Mouse (Mus musculus): Measurements from ENCODE around the gene Prpf4. TPM values are rescaled to one million over a fixed set of nuclear protein-coding genes. Genes with fewer than 3 reads are reported as not detected.

Prpf4 gene
- polyA plus RNA-seq, 1 experiment from 2014 or later: 15.3 TPM

DNA sequence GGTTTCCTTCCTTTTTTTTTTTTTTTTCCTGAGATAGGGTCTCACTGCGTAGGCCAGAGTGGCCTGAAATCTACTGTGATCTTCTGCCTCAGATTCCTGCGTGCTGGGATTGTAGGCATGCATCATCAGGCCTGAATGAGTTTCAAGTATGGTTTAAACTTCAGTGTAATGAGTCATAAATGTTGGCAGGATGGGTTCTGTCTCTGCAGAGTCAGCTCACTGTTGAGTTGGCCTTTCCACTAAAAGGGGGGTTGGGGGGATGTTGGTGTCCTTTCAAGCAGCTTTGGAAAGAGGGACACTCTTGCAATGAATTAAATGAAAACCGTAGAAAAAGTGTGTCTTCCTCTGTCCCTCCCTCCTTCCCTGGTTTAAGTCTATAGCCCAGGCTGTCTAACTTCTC is 9.6 kb upstream of the Prpf4 start:
- no peak for ATAC-seq (ENCODE audit: low read depth)

DNA sequence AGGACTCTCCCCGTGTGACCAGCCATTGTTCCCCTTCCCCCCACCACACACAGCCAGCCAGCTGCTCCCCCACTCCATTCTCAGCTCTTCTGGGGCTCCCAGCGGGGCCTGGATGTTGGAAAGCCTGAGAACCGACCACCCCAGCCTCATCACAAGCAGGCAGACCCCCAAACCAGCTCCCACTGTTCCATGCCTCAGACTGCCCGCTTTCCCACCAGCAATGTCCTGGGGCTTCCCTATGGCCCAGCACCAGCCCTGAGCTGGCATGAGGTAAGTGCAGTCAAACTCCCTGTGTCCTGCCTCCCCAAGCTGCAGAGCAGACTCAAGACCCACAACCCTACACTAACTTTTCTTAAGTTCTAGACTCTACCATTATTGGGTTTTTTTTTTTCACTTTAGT is 2.5 kb upstream of the Prpf4 start:
- no peak overlapping the region for H3K27ac ChIP-seq (ENCODE audit: low read depth, low read length)
- H3K4me1 ChIP-seq (ENCODE audit: control insufficient read depth, insufficient read depth, low read length): peaks cover 18% of the 10 kb centered on the region; the same call in 1 of the 2 replicates
- H3K9ac ChIP-seq (replicated peaks; ENCODE audit: low read depth, low read length): no peak overlapping the region
- ATAC-seq (ENCODE audit: low read depth): no peak
- no peak overlapping the region; the same call in 1 of the 2 replicates for H3K4me2 ChIP-seq (ENCODE audit: low read depth, low read length)
- H3K4me3 ChIP-seq (ENCODE audit: low read depth, low read length): no peak overlapping the region
- H3K9me3 ChIP-seq (ENCODE audit: control insufficient read depth, low read length): no peaks in the 10 kb centered on the region
- no peaks in the 10 kb centered on the region for H3K27me3 ChIP-seq (ENCODE audit: control insufficient read depth, insufficient read depth, low read length)
- peaks cover 10% of the 10 kb centered on the region; the same call in 1 of the 2 replicates for H3K36me3 ChIP-seq (ENCODE audit: control insufficient read depth, insufficient read depth, low read length)
- 76% methylated on average over 4 of the region's 4 CpGs for WGBS

More for the DNA sequence above, 9.6 kb upstream of the Prpf4 start:
- Histone ChIP-seq H3K4me1 (ENCODE audit: control insufficient read depth, insufficient read depth, low read length) (no peaks in the 10 kb centered on the region), H3K36me3 (ENCODE audit: control insufficient read depth, insufficient read depth, low read length) (peaks cover 46% of the 10 kb centered on the region), H3K27me3 (ENCODE audit: control insufficient read depth, insufficient read depth, low read length) (no peaks in the 10 kb centered on the region), H3K4me3 (ENCODE audit: low read depth, low read length) (no peak overlapping the region), H3K4me2 (ENCODE audit: low read depth, low read length) (no peak overlapping the region), H3K9me3 (ENCODE audit: control insufficient read depth, low read length) (no peaks in the 10 kb centered on the region), H3K27ac (ENCODE audit: low read depth, low read length) (no peak overlapping the region), H3K9ac (replicated peaks; ENCODE audit: low read depth, low read length) (no peak overlapping the region)
- WGBS: 96% methylated on average over 3 of the region's 3 CpGs

DNA sequence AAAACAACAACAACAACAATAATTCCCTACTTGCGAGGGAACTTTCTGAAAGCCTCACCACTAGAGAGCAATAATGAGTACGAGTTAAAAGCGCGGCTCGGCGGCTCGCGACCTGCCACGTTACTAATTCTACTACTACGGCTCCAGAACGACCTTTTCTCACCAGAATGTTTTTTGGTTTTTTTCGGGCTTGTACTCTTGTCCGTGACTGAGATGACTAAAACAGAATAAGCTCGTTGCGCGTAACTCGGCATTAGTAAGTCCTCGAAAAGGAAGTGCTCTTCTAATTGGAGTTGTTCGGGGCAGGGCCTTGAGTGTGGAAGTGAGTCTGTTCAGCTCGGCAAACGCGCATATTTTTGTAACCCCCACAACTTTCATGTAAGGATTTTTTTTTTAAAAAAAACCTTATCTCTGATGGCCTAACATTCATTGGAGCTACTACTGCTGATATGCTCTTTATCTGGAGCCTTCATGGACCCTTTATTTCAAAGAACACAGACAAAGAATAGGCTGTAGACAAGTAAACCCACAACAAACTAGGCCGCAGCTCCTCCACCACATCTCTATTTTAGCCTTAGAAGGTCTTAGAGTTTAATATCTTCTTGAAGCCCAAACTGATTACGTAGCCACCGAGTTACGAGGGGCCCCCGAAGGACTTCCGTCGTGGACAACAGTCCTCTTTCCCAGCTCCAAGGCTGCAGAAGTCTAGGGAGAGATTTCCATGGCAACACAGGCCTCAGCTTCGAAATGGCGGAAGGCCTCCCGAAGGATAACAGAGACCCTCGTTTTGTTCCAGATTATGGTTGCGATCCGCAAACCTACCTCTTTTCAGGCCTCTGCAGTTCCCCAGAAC is 641 bp upstream of the Prpf4 start:
- Histone ChIP-seq H3K27me3 (ENCODE audit: control insufficient read depth, insufficient read depth, low read length) (no peaks in the 10 kb centered on the region), H3K9me3 (ENCODE audit: control insufficient read depth, low read length) (no peaks in the 10 kb centered on the region), H3K36me3 (ENCODE audit: control insufficient read depth, insufficient read depth, low read length) (peaks cover 9% of the 10 kb centered on the region), H3K4me2 (ENCODE audit: low read depth, low read length) (peak overlapping the region; percentile 50), H3K27ac (ENCODE audit: low read depth, low read length) (peak overlapping the region; percentile 73), H3K4me3 (ENCODE audit: low read depth, low read length) (peak overlapping the region; percentile 50), H3K9ac (replicated peaks; ENCODE audit: low read depth, low read length) (peak overlapping the region; percentile 76), H3K4me1 (ENCODE audit: control insufficient read depth, insufficient read depth, low read length) (peaks cover 18% of the 10 kb centered on the region; the same call in 1 of the 2 replicates)
- WGBS: under 1% methylated on average over 35 of the region's 35 CpGs
- peak; percentile 69 for ATAC-seq (ENCODE audit: low read depth)

DNA sequence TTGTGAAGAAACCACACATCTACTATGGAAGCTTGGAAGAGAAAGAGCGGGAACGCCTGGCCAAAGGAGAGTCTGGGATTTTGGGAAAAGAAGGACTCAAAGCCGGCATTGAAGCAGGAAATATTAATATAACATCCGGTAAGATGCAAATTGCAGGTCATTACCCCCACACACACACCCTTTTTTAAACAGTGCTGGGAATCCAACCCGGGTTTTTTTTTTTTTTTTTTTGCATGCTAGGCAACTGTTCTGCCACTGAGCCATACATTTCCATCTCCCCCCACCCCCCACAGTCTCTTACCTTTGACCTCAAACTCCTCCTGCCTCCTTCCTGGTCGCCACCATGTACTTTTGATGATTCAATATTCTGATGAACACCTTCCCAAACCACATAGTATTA is 1.0 kb downstream of the Prpf4 start:
- Histone ChIP-seq H3K9ac (replicated peaks; ENCODE audit: low read depth, low read length) (peak overlapping the region; percentile 60; the same call in 1 of the 2 replicates), H3K4me3 (ENCODE audit: low read depth, low read length) (peak overlapping the region; percentile 50), H3K4me2 (ENCODE audit: low read depth, low read length) (peak overlapping the region; percentile 53), H3K27ac (ENCODE audit: low read depth, low read length) (no peak overlapping the region), H3K4me1 (ENCODE audit: control insufficient read depth, insufficient read depth, low read length) (peaks cover 18% of the 10 kb centered on the region; the same call in 1 of the 2 replicates), H3K27me3 (ENCODE audit: control insufficient read depth, insufficient read depth, low read length) (no peaks in the 10 kb centered on the region), H3K9me3 (ENCODE audit: control insufficient read depth, low read length) (no peaks in the 10 kb centered on the region), H3K36me3 (ENCODE audit: control insufficient read depth, insufficient read depth, low read length) (peaks cover 10% of the 10 kb centered on the region)
- ATAC-seq (ENCODE audit: low read depth): no peak
- 38% methylated on average over 6 of the region's 6 CpGs for WGBS

DNA sequence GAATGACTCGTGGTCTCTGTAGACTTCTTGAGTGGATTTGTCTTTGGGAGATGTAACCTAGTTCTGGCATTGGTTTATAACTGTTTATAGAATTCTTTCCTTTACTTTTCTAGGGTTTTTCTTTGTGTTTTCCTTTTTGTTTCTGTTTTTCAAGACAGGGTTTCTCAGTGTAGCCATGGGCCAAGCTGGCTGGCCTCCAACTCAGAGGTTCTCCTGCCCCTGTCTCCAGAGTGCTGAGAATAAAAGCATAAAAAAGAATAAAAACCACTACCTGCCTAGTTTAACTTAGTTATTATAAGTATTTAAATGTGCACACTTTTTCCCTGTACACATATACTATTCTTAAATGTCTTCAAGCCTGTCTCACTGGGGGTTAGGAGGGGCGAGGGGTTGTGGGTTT is 1.7 kb downstream of the Prpf4 start:
- Histone ChIP-seq H3K36me3 (ENCODE audit: control insufficient read depth, insufficient read depth, low read length) (peaks cover 16% of the 10 kb centered on the region), H3K9me3 (ENCODE audit: control insufficient read depth, low read length) (no peaks in the 10 kb centered on the region), H3K4me1 (ENCODE audit: control insufficient read depth, insufficient read depth, low read length) (peaks cover 18% of the 10 kb centered on the region; the same call in 1 of the 2 replicates), H3K9ac (replicated peaks; ENCODE audit: low read depth, low read length) (no peak overlapping the region), H3K4me3 (ENCODE audit: low read depth, low read length) (no peak overlapping the region), H3K27ac (ENCODE audit: low read depth, low read length) (no peak overlapping the region), H3K27me3 (ENCODE audit: control insufficient read depth, insufficient read depth, low read length) (no peaks in the 10 kb centered on the region), H3K4me2 (ENCODE audit: low read depth, low read length) (peak overlapping the region; percentile 8; the same call in 1 of the 2 replicates)
- WGBS: 79% methylated on average over 2 of the region's 2 CpGs
- no peak for ATAC-seq (ENCODE audit: low read depth)

DNA sequence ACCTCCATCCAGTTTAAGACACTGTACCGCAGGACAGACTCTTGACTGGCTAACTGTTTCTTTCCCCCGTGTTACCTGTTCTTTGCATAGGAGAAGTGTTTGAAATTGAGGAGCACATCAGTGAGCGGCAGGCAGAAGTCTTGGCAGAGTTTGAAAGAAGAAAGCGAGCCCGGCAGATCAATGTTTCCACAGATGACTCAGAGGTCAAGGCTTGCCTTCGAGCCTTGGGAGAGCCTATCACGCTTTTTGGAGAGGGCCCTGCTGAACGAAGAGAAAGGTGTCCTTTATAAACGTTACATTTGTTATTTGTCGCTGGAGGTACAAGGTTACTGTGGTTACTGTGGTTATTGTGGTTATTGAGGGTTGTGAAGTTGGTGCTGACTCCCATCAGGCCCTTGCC is 3.0 kb downstream of the Prpf4 start:
- Histone ChIP-seq H3K36me3 (ENCODE audit: control insufficient read depth, insufficient read depth, low read length) (peaks cover 29% of the 10 kb centered on the region), H3K9me3 (ENCODE audit: control insufficient read depth, low read length) (no peaks in the 10 kb centered on the region), H3K27me3 (ENCODE audit: control insufficient read depth, insufficient read depth, low read length) (no peaks in the 10 kb centered on the region), H3K9ac (replicated peaks; ENCODE audit: low read depth, low read length) (no peak overlapping the region), H3K27ac (ENCODE audit: low read depth, low read length) (no peak overlapping the region), H3K4me2 (ENCODE audit: low read depth, low read length) (no peak overlapping the region), H3K4me1 (ENCODE audit: control insufficient read depth, insufficient read depth, low read length) (peaks cover 14% of the 10 kb centered on the region; the same call in 1 of the 2 replicates), H3K4me3 (ENCODE audit: low read depth, low read length) (no peak overlapping the region)
- ATAC-seq (ENCODE audit: low read depth): no peak
- WGBS: 96% methylated on average over 10 of the region's 10 CpGs

DNA sequence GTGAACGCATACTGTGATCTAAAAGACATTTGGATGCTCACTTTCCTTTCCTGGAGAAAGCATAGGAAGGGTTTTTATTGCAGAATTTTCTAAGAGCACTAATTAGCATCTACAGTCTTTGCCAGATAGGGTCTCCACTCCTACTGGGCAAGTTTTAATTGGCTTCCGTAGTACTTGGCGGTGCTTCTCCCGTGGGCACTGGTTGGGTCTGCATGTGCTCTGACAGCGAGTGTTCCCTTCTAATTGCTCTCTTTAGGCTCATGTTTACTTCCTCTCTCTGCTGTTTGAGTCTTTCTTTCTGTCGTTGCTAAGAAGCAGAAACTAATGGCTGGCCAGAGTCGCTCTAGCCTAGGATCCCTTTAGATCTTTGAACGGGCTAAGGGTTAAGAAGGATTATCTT is 9.9 kb downstream of the Prpf4 start:
- WGBS: 89% methylated on average over 8 of the region's 8 CpGs
- Histone ChIP-seq H3K36me3 (ENCODE audit: control insufficient read depth, insufficient read depth, low read length) (peaks cover 79% of the 10 kb centered on the region), H3K9ac (replicated peaks; ENCODE audit: low read depth, low read length) (no peak overlapping the region), H3K4me2 (ENCODE audit: low read depth, low read length) (no peak overlapping the region), H3K27me3 (ENCODE audit: control insufficient read depth, insufficient read depth, low read length) (no peaks in the 10 kb centered on the region), H3K9me3 (ENCODE audit: control insufficient read depth, low read length) (no peaks in the 10 kb centered on the region), H3K27ac (ENCODE audit: low read depth, low read length) (no peak overlapping the region), H3K4me1 (ENCODE audit: control insufficient read depth, insufficient read depth, low read length) (no peaks in the 10 kb centered on the region), H3K4me3 (ENCODE audit: low read depth, low read length) (no peak overlapping the region)
- ATAC-seq (ENCODE audit: low read depth): no peak

DNA sequence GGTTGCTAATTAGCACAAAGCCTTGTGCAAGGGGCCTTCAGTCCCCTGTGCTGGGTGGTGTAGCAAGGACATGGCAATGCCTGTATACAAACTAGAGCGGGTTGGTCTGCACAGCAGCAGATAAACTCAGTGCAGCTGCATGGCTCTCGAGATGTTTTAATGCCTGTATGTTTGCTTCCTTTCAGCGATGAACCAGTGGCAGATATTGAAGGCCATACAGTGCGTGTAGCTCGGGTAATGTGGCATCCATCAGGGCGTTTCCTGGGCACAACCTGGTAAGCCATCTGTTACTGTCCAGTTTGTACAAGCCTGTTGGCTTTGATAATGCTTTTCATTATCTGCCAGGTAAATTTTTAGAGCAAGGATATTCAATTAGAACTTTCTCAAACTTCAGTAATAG is 10.5 kb downstream of the Prpf4 start:
- peaks cover 85% of the 10 kb centered on the region for H3K36me3 ChIP-seq (ENCODE audit: control insufficient read depth, insufficient read depth, low read length)
- H3K4me2 ChIP-seq (ENCODE audit: low read depth, low read length): no peak overlapping the region
- H3K4me3 ChIP-seq (ENCODE audit: low read depth, low read length): no peak overlapping the region
- no peaks in the 10 kb centered on the region for H3K4me1 ChIP-seq (ENCODE audit: control insufficient read depth, insufficient read depth, low read length)
- no peak overlapping the region for H3K9ac ChIP-seq (replicated peaks; ENCODE audit: low read depth, low read length)
- H3K27ac ChIP-seq (ENCODE audit: low read depth, low read length): no peak overlapping the region
- 97% methylated on average over 6 of the region's 6 CpGs for WGBS
- ATAC-seq (ENCODE audit: low read depth): no peak
- H3K27me3 ChIP-seq (ENCODE audit: control insufficient read depth, insufficient read depth, low read length): no peaks in the 10 kb centered on the region
- H3K9me3 ChIP-seq (ENCODE audit: control insufficient read depth, low read length): no peaks in the 10 kb centered on the region

DNA sequence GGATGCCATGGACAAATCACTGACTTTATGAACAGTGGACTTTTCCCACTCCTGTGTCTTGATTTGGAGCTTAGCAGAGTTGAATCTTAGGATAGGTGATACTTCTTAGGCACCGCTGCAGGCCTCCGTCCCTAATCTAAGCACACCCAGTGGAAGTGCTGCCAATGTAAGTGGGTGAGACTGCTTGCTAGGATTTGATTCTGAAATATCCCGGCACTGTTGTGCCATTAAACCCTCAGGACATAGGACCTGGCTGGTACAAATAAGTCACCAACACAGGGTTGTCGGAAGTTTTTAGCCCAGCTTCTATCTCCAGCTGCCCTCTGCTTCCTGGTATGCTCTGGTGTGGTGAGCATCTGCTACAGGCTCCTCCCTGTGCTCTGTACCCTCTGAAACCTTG is 17.3 kb downstream of the Prpf4 start:
- no peaks in the 10 kb centered on the region for H3K4me1 ChIP-seq (ENCODE audit: control insufficient read depth, insufficient read depth, low read length)
- H3K4me2 ChIP-seq (ENCODE audit: low read depth, low read length): no peak overlapping the region
- no peaks in the 10 kb centered on the region for H3K9me3 ChIP-seq (ENCODE audit: control insufficient read depth, low read length)
- 89% methylated on average over 4 of the region's 4 CpGs for WGBS
- no peak overlapping the region for H3K9ac ChIP-seq (replicated peaks; ENCODE audit: low read depth, low read length)
- no peak overlapping the region for H3K4me3 ChIP-seq (ENCODE audit: low read depth, low read length)
- no peaks in the 10 kb centered on the region for H3K27me3 ChIP-seq (ENCODE audit: control insufficient read depth, insufficient read depth, low read length)
- H3K27ac ChIP-seq (ENCODE audit: low read depth, low read length): no peak overlapping the region
- no peak for ATAC-seq (ENCODE audit: low read depth)
- peaks cover 33% of the 10 kb centered on the region for H3K36me3 ChIP-seq (ENCODE audit: control insufficient read depth, insufficient read depth, low read length)

Data from neural tube, embryonic 14.5 days (tissue).